Mouse (Mus musculus): ENCODE data around the gene Rangap1.

Gene Rangap1

GRCm38 (mm10) chr15:81697175-81697574 lies 48.2 kb downstream of the Rangap1 start, which contains the start of gene Chadl:
TSS of gene Chadl (minus strand) at chr15:81697287.
- in situ Hi-C loops (cut with MseI, MboI): no loop called here

- in situ Hi-C loops (cut with MseI, MboI): no loop called here
Measured at GRCm38 (mm10) chr15:81694891-81695290, 50.4 kb downstream of the Rangap1 start.

- in situ Hi-C loops (cut with MseI, MboI): no loop called here
Measured at GRCm38 (mm10) chr15:81693967-81694881, 51.1 kb downstream of the Rangap1 start.

GRCm38 (mm10) chr15:81693366-81693966 lies 51.9 kb downstream of the Rangap1 start:
- in situ Hi-C loops (cut with MseI, MboI): no loop called here

GRCm38 (mm10) chr15:81680301-81680805 lies 65.0 kb downstream of the Rangap1 start:
- in situ Hi-C loops (cut with MseI, MboI): no loop called here

- in situ Hi-C loops (cut with MseI, MboI): no loop called here
Measured at GRCm38 (mm10) chr15:81676637-81677036, 68.7 kb downstream of the Rangap1 start.

GRCm38 (mm10) chr15:81670231-81670640 lies 75.1 kb downstream of the Rangap1 start:
- in situ Hi-C loops (cut with MseI, MboI): no loop called here

- in situ Hi-C loops (cut with MseI, MboI): no loop called here
Measured at GRCm38 (mm10) chr15:81666957-81667356, 78.4 kb downstream of the Rangap1 start.

GRCm38 (mm10) chr15:81663697-81664561 lies 81.4 kb downstream of the Rangap1 start, which contains the start of gene L3mbtl2:
TSS of gene L3mbtl2 (plus strand) at chr15:81663889.
- in situ Hi-C loops (cut with MseI, MboI): no loop called here

- in situ Hi-C loops (cut with MseI, MboI): no loop called here
Measured at GRCm38 (mm10) chr15:81663281-81663680, 82.0 kb downstream of the Rangap1 start.

- in situ Hi-C loops (cut with MseI, MboI): no loop called here
Measured at GRCm38 (mm10) chr15:81661701-81662100, 83.6 kb downstream of the Rangap1 start.
